Mouse (Mus musculus) A20 (cell line): ENCODE results near the gene Tbc1d10a.

Experiments used
- DNase-seq: peaks from one replicate; pipeline ENCODE4 v3.0.0-alpha.2; 2011; ENCODE audit warnings: low read depth, low spot score

Gene Tbc1d10a

GRCm38 (mm10) chr11:4236546-4237067 lies 50.0 kb downstream of the Tbc1d10a start:
- no peak for DNase-seq

DNA sequence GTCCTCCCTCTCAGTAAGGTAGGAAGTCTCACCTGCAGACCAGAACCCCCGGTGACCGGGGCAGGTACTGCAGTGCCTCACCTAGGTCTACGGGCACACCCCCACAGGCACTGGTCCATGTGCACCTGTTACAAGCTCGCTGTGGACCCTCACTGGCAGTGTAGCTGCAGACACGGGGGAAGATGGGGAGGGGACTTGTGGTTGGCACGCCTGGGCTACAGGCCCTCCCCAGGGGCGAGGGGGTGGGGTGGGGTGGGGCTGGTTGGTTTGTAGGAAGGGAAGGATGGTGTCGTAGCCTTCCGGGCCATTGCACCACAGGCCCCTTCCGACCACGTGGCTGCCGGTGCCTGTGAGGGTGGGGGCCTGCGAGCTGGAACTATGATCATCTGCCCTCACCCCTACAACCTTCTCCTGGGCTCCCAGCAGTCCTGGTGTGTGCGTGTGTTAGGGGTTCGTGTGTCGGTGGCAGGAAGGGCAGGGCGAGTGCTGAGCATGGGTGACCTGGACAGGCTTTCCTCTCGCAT lies 50.9 kb downstream of the Tbc1d10a start:
- DNase-seq: no peak

DNA sequence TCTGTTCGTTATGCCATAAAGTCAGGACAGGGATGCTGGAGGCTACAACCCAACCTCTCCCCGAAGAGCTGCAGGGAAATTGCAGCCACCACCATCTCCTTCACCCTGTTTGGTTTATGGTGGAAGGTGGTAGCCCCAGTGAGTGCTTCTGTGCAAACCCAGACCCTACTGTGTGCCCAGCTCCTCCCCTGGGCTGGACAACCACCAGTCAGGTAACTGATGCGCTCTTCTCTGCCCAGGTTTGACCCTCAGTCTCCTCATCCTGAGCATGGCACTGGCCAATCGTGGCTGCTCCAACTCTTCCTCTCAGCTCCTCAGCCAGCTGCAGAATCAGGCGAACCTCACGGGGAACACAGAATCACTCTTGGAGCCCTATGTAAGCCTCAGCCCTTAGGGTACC lies 51.6 kb downstream of the Tbc1d10a start:
- no peak for DNase-seq

DNA sequence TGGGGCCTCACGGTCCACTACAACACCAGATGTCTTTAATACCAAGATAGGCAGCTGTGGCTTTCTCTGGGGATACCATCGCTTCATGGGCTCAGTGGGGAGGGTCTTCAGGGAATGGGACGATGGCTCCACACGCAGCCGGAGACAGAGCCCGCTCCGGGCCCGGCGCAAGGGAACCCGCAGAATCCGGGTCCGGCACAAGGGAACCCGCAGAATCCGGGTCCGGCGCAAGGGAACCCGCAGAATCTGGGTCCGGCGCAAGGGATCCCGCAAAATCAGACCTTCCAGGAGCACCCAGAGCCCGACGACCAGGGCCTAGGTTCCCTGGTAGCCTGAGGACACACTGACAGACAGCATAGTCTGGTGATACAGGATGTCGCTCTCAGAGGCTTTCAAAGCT lies 53.1 kb downstream of the Tbc1d10a start:
- DNase-seq: no peak

- no peak for DNase-seq
Observed at GRCm38 (mm10) chr11:4240151-4240550, 53.6 kb downstream of the Tbc1d10a start.

GRCm38 (mm10) chr11:4241180-4241579 lies 54.6 kb downstream of the Tbc1d10a start:
- no peak for DNase-seq

GRCm38 (mm10) chr11:4246126-4246525 lies 59.5 kb downstream of the Tbc1d10a start:
- DNase-seq: no peak

DNA sequence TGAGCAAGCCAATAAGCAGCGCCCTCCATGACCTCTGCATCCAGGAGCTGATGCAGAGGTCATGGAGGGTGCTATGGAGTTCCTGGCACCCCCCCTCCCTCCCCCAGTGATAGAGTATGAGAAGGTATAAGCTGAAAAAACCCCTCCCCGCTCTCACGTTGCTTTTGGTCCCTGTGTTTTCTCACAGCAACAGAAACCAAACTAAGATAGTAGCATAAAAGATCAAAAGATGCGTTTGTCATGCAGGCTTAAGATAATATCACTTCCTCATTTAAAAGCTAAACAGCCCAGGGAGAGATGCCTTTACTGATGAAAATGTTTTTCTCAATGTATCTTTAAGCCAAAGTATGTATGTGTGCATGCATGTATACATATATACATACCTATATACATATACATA lies 60.0 kb downstream of the Tbc1d10a start:
- peak; percentile 40 for DNase-seq

DNA sequence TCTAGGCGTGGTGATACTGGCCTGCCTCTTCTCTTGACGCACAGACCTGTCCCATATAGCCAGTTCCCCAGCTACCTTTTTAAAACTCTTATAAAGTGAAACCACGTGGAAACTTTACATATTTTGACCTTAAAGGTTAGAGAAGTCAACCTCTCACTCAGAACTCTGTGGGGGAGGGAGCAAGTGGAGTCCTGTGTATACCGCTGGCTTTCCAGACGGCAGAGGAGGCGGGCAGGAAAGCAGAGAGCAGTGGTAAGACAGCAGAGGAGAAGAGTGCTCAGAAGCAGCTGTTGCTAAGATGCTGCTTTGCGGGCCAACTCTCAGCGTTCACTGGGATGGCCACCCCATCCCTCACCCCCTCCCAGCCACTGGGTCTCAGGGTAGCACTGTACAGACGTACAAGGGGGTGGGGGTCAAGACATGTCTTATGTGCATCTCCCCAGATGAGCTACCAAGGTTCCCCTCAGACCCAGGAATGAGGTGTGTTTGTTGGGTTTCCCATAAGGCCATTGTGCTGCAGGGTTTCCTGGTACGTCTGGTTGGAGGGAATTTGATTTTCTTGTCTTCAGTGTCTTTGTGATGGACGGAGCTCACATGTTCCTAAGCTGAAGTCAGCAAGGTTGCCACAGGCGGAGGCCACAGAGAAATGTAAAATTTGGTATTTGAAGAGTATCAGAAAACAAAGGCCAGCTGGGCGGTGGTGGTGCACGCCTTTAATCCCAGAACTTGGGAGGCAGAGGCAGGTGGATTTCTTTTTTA lies 60.8 kb downstream of the Tbc1d10a start:
- DNase-seq: no peak

GRCm38 (mm10) chr11:4249151-4249550 lies 62.6 kb downstream of the Tbc1d10a start:
- peak; percentile 21 for DNase-seq

- no peak for DNase-seq
Observed at GRCm38 (mm10) chr11:4250290-4250689, 63.7 kb downstream of the Tbc1d10a start.

DNA sequence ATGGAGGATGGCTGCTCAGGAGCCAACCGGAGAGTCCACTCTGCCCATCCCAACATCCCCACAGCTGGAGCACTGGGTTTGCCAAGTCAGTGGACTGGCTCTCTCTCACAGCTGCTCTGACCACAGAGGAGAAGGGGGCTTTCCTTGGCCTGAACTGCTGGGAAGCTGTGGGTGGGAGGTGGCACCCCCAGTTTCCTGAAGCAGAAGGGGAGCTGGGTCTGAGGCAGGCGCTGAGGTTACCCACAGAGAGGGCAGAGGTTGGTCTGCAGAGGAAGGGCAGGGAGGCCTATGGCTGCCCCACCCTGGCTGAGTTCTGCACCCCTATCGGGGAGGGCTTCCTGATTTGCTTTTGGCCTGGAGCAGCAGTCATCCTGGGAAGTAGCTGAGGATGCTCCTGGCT lies 64.8 kb downstream of the Tbc1d10a start:
- DNase-seq: no peak

GRCm38 (mm10) chr11:4252886-4253285 lies 66.3 kb downstream of the Tbc1d10a start:
- DNase-seq: no peak

- no peak for DNase-seq
Observed at GRCm38 (mm10) chr11:4256846-4257607, 70.4 kb downstream of the Tbc1d10a start, which contains the start of gene Lif. Lif (plus strand) TSS chr11:4257557.

- no peak for DNase-seq
Observed at GRCm38 (mm10) chr11:4257756-4258155, 71.2 kb downstream of the Tbc1d10a start.

DNA sequence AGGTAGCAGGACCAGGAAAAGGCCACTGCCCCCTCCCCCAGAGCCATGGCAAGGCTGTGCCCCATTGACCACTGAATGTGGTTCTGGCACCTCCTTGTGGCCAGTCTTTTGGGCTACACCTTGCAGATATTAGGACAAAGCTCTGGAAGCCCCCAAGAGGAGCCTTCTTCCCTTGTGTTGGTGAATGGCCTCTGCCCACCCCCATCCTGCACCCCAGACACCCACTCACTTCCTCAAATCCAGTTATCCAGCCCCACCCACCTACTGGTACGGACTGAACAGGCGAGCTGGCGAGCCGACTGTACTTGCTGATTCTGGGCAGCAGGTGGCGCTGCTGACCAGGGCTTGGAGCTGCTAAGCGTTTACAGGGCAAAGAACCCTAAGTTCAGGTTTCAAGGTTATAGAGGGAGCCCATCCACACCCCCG lies 72.1 kb downstream of the Tbc1d10a start:
- DNase-seq: peak; percentile 84

DNA sequence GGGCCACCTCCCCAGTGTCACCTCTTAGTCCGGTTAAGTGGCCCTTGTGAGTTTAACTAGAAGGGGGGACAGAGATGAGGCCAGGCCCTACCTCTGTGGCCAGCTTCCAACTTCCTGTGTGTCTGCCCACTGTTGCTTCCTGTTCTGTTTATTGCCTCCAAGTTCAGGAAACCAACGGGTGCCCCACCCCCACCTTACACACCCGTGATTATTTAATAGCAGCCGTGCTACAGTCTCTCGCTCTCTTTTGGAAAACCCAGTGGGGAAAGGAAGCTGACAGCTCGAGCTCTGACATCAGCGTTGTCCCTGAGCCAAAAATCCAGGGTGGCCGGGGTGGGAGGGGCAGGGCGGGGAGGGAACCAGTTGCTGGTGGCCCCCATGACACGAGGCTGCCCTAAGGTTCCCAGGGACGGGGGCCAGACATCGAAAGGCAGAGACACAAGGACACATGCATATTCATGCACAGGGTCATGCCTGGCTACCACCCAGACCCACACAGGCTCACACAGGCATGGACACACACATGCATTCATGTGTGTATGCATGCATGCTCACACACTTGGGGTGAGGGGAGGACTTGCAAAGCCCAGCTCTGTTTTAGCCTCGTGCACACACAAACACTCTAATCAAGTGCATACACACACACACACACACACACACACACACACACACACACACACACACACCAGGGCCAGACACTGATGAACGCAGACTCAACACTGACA lies 74.0 kb downstream of the Tbc1d10a start:
- DNase-seq: no peak

DNA sequence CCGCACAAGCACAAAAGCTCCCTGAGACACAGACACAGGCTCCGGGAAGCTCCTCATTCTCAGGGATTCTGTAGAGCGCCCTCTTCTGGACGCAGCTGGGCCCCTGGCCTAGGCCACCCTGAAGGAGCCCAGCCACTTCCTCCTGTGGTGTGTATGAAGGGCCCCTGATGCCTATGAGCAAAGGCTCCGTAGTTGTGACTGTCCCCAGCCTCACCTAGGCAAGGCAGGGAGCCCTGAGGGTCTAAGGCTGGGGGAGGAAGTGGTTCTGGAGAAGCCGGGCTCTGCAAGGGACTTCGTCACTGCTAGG lies 74.6 kb downstream of the Tbc1d10a start:
- peak; percentile 62 for DNase-seq

DNA sequence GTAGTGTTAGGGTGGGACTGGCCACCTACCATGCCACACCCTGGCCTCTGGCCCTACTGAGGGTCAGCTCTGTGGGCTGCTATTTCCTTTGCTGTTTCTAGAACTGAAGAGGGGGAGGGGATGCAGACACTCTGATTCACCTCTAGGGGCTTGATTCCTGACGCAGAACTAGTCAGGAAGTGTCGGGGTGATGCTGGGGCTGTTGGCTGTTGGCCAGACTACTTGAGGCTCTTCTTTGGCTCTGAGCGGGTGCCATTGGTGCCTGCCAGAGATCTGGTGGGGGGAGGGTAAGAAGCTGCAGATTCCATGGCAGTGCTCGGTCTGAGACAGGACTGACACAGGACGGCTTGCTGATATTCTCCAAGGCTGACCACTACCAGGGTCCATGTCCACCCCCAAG lies 75.4 kb downstream of the Tbc1d10a start:
- no peak for DNase-seq

DNA sequence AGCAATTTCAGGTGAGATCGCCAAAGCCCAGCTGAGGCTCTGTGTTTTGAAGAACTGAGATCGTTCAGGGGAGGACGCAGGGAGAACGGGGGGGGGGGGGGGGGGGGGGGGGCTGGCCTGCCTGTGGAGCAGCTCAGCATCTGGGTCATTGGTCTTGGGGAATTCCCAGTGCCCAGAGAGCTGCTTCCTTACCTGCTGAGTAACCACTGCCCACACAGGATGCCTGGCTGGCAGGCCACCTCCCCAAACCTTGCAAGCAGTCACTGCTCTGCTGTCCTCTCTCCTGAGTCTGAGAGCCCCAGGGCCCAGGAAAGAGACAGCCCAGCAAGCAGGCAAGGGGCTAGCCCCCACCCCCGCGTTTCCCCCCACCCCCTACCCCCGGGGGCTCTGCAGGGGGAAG lies 76.3 kb downstream of the Tbc1d10a start:
- DNase-seq: no peak

- DNase-seq: no peak
Observed at GRCm38 (mm10) chr11:4263296-4263695, 76.7 kb downstream of the Tbc1d10a start.

DNA sequence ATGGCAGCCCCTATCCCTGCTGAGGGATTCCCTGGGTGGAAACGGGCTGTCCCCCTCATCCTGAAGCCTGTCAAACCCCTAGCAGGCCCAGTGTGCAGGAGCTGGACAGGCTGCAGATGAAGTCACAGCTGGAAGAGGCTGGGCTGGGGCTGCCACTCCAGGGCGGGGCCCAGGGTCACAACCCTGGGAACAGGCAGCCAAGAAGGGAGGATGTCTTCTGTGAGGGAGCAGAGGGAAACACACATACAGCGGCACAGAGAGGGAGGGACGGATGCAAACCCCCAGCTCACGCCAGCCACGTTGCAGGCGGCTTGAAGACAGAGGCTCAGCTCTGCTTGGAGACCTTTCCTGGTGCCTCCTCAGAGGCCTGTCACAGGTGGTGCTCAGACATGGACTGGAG lies 77.5 kb downstream of the Tbc1d10a start:
- no peak for DNase-seq
